Mouse (Mus musculus): Measurements from ENCODE around the gene Ak9.

GRCm38 (mm10) chr10:41271860-41272259 lies 31.9 kb upstream of the Ak9 start:
- TF ChIP-seq CTCF (IDR thresholded peaks at IDR 0.05; ENCODE audit: low read depth), result peak; percentile 63
- no peak for TF ChIP-seq EP300 (IDR thresholded peaks at IDR 0.05; ENCODE audit: low read depth)
